Mouse (Mus musculus) neural tube, embryonic 13.5 days (tissue): ENCODE measurements around the gene Sstr2. TPM values are rescaled to one million over a fixed set of nuclear protein-coding genes. Genes with fewer than 3 reads are reported as not detected.

Source experiments
- ATAC-seq: fragments of 200-750 bp; cut with Nextera tagmentation; 2 replicates; pipeline ENCODE4 v1.8.0; 2017; ENCODE audit warnings: low read depth, mild to moderate bottlenecking, moderate TSS enrichment, moderate library complexity
- H3K27ac ChIP-seq: fragments of 300-500 bp; sonication (generic); replicated peaks from 2 replicates; pipeline ENCODE4 v1.5.1; 2015; ENCODE audit warnings: moderate library complexity, mild to moderate bottlenecking, inconsistent platforms
- H3K27me3 ChIP-seq: fragments of 300-500 bp; sonication (generic); 2 replicates; pipeline ENCODE4 v1.6.1; 2015; ENCODE audit warnings: mild to moderate bottlenecking, inconsistent platforms
- H3K36me3 ChIP-seq: fragments of 300-500 bp; sonication (generic); 2 replicates; pipeline ENCODE4 v1.6.1; 2015; ENCODE audit warnings: mild to moderate bottlenecking, inconsistent platforms
- H3K4me1 ChIP-seq: fragments of 300-500 bp; sonication (generic); replicated peaks from 2 replicates; pipeline ENCODE4 v1.6.1; 2015; ENCODE audit warnings: inconsistent platforms
- H3K4me2 ChIP-seq: fragments of 300-500 bp; sonication (generic); 2 replicates; pipeline ENCODE4 v1.6.1; 2015; ENCODE audit warnings: inconsistent platforms, mild to moderate bottlenecking, moderate library complexity
- H3K4me3 ChIP-seq: fragments of 300-500 bp; sonication (generic); 2 replicates; pipeline ENCODE4 v1.5.1; 2015; ENCODE audit warnings: mild to moderate bottlenecking, inconsistent platforms
- H3K9ac ChIP-seq: fragments of 300-500 bp; sonication (generic); 2 replicates; pipeline ENCODE4 v1.6.1; 2015; ENCODE audit warnings: moderate library complexity, mild to moderate bottlenecking, inconsistent platforms
- H3K9me3 ChIP-seq: fragments of 300-500 bp; sonication (generic); 2 replicates; pipeline ENCODE4 v1.6.1; 2016; ENCODE audit warnings: inconsistent platforms
- WGBS: fragments of 180-500 bp; shearing (Covaris S2); methylation state at CpG from one replicate; pipeline ENCODE4 v1.1.7; 2015; 5-methylcytosine and 5-hydroxymethylcytosine counted together
- polyA plus RNA-seq: library from polyadenylated mRNA; unstranded; fragments of >200 nt; fragmentation: Nextera tagmentation; extraction: Ambion mirVana; gene quantifications from 2 replicates; pipeline ENCODE4 v1.2.1, GENCODE M21; 2015

Sstr2 gene
- polyA plus RNA-seq, 1 experiment from 2014 or later = 16.4 TPM

- Histone ChIP-seq H3K4me3 (no peak overlapping the region), H3K27me3 (peaks cover 12% of the 10 kb centered on the region), H3K4me1 (peaks cover 13% of the 10 kb centered on the region), H3K36me3 (peaks cover 16% of the 10 kb centered on the region), H3K27ac (no peak overlapping the region), H3K4me2 (no peak overlapping the region), H3K9me3 (no peaks in the 10 kb centered on the region), H3K9ac (no peak overlapping the region)
- no peak for ATAC-seq
- 92% methylated on average over 18 of the region's 18 CpGs for WGBS
These were observed 6.3 kb downstream of the Sstr2 start for GRCm38 (mm10) chr11:113625437-113625836.

DNA sequence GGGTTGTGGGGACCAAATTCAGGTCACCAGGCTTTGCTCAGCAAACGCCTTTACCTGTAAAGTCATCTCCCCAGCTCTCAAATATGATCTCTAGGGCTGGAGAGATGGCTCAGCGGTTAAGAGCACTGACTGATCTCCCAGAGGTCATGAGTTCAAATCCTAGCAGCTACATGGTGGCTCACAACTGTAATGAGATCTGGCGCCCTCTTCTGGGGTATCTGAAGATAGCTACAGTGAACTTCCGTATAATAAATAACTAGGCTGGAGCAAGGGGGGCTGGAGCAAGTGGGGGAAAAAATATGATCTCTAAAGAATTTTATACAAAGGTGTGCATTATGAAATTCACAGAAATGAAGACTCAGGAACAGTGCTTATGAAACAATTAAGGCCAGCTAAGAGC is 8.6 kb downstream of the Sstr2 start:
- no peak for ATAC-seq
- 56% methylated on average over 4 of the region's 4 CpGs for WGBS
- Histone ChIP-seq H3K27ac (no peak overlapping the region), H3K9ac (no peak overlapping the region), H3K36me3 (peaks cover 16% of the 10 kb centered on the region), H3K4me2 (no peak overlapping the region), H3K9me3 (no peaks in the 10 kb centered on the region), H3K4me1 (no peaks in the 10 kb centered on the region), H3K27me3 (no peaks in the 10 kb centered on the region), H3K4me3 (no peak overlapping the region)

DNA sequence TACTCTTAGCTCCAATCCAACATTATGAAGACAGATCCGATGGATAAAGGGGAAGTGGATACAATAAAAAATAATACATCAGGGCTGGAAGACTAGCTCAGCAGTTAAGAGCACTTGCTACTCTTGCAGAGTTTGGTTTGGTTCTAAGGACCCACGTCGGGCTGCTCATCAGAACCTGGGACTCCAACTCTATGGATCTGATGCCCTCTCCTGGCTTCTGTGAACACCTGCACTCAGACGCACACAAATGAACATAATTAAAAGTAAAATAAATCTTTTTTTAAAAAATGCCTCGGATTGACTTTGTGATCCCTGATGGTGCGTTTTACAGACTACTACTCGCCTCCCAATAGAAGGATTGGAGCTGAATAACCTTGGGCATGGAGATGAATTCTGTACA is 11.5 kb downstream of the Sstr2 start:
- ATAC-seq = no peak
- Histone ChIP-seq H3K36me3 (no peaks in the 10 kb centered on the region), H3K27ac (no peak overlapping the region), H3K9ac (no peak overlapping the region), H3K27me3 (no peaks in the 10 kb centered on the region), H3K4me2 (no peak overlapping the region), H3K9me3 (no peaks in the 10 kb centered on the region), H3K4me1 (no peaks in the 10 kb centered on the region; the same call in 1 of the 2 replicates), H3K4me3 (no peak overlapping the region)
- WGBS = 62% methylated on average over 7 of the region's 7 CpGs

- H3K27me3 ChIP-seq = no peaks in the 10 kb centered on the region
- H3K36me3 ChIP-seq = no peaks in the 10 kb centered on the region
- no peak for ATAC-seq
- WGBS = 83% methylated on average over 8 of the region's 8 CpGs
- H3K4me3 ChIP-seq = no peak overlapping the region
- no peak overlapping the region for H3K9ac ChIP-seq
- H3K4me1 ChIP-seq = no peaks in the 10 kb centered on the region; the same call in 1 of the 2 replicates
- no peak overlapping the region for H3K4me2 ChIP-seq
- H3K9me3 ChIP-seq = no peaks in the 10 kb centered on the region
- no peak overlapping the region for H3K27ac ChIP-seq
These were observed 12.2 kb downstream of the Sstr2 start for GRCm38 (mm10) chr11:113631302-113631701.

DNA sequence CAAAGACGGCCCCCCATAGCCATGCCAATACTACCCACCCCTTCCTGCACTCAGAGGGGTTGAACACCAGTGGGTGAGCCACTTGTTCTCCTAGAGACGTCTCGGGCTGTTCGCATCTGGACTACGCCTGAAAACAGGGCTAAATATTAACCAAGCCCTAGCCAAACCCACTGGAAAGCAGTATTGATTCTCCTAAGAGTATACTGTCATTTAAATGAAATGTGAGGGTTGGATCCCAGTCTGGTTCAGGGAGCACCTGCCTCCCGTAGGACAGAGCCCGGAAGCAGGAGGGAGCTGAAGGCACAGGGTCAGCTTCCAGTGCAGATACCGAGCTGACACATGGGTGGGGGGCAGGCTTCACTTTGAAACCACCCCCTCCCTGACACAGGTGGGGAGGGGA is 12.7 kb downstream of the Sstr2 start:
- Histone ChIP-seq H3K4me1 (no peaks in the 10 kb centered on the region; the same call in 1 of the 2 replicates), H3K27ac (no peak overlapping the region), H3K9ac (no peak overlapping the region), H3K4me2 (no peak overlapping the region), H3K9me3 (no peaks in the 10 kb centered on the region), H3K27me3 (no peaks in the 10 kb centered on the region), H3K36me3 (no peaks in the 10 kb centered on the region), H3K4me3 (no peak overlapping the region)
- 60% methylated on average over 8 of the region's 8 CpGs for WGBS
- ATAC-seq = no peak

DNA sequence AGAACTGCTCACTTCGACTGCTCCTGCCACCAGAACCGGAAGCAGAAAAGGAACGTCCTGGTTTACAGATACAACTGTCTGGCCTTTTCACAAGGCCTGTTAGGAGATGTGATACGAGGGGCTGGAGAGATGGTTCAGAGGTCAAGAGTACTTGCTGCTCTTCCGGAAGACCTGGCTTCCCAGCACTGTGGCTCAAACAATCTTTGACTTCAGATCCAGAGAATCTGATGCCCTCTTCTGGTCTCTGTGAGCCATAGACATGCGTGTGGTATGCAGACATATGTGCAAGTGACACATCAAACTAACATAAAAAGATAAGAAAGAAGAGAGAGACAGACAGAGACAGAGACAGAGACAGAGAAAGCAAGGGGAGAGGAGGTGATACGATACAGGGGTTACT is 13.2 kb downstream of the Sstr2 start:
- no peaks in the 10 kb centered on the region; the same call in 1 of the 2 replicates for H3K4me1 ChIP-seq
- H3K27me3 ChIP-seq = no peaks in the 10 kb centered on the region
- H3K36me3 ChIP-seq = no peaks in the 10 kb centered on the region
- WGBS = 77% methylated on average over 7 of the region's 7 CpGs
- no peaks in the 10 kb centered on the region for H3K9me3 ChIP-seq
- H3K4me3 ChIP-seq = no peak overlapping the region
- H3K27ac ChIP-seq = no peak overlapping the region
- ATAC-seq = no peak
- no peak overlapping the region for H3K9ac ChIP-seq
- H3K4me2 ChIP-seq = no peak overlapping the region

DNA sequence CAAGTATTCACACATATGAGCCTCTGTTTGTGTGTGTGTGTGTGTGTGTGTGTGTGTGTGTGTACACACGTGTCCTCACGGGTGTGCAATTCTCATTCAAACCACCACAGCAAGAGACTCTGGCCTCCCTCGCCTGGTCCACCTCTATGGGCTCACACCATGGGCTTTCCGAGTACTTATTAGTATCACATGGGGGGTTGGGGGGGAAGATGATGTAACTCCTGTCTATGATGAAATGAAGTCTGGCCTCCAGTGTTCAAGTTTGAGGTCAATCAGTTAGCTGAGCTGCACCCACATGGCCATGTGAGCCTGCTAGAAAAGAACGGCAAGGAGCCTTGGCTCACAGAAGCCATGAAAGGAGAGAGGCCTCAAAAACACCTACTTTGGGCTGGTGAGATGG is 14.3 kb downstream of the Sstr2 start:
- Histone ChIP-seq H3K27ac (no peak overlapping the region), H3K4me1 (no peaks in the 10 kb centered on the region; the same call in 1 of the 2 replicates), H3K4me3 (no peak overlapping the region), H3K27me3 (no peaks in the 10 kb centered on the region), H3K9ac (no peak overlapping the region), H3K9me3 (no peaks in the 10 kb centered on the region), H3K36me3 (no peaks in the 10 kb centered on the region), H3K4me2 (no peak overlapping the region)
- no peak for ATAC-seq
- 87% methylated on average over 5 of the region's 5 CpGs for WGBS

DNA sequence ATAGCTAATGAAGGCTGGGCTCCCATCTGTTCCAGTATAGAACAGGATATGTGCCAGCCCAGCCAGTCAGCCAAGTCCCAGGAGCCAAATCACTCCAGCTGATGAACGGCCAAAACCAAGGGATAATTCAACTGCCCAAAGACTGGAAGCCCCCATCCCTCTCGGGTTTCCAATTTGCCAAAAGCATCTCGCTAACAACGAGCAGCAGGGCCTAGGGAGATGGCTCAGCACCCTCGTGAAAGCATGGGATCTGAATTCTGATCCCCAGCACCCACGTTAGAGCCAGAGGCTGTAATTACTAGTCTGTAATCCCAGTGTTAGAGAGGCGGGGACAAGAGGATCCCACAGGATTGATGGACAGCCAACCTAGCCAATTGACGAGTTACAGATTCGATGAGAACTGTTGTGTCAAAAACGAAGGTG is 15.6 kb downstream of the Sstr2 start:
- Histone ChIP-seq H3K27me3 (no peaks in the 10 kb centered on the region), H3K4me2 (no peak overlapping the region), H3K9me3 (no peaks in the 10 kb centered on the region), H3K4me3 (no peak overlapping the region), H3K36me3 (no peaks in the 10 kb centered on the region), H3K27ac (no peak overlapping the region), H3K9ac (no peak overlapping the region), H3K4me1 (no peaks in the 10 kb centered on the region; the same call in 1 of the 2 replicates)
- ATAC-seq = no peak; the same call in 1 of the 2 replicates
- 59% methylated on average over 10 of the region's 10 CpGs for WGBS

DNA sequence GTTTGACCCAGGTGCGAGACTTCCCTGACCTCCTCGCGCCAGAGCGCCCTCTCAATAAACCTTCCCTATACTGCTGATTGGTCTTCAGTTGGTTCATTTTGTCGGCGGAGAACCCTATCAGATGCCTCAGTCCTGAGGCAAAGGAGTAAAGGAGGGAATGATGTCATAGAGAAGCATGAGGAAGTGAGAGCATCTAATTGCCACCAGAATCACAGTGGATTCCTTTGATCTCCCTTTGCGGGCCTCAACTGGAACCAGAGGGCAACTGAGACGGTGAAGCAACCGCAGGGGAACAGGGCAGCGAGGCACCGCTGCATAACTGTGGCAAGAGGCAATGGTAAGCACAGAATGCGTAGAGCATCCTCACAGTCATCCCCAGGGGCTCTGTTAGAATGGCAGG is 19.5 kb downstream of the Sstr2 start:
- WGBS = 89% methylated on average over 12 of the region's 12 CpGs

DNA sequence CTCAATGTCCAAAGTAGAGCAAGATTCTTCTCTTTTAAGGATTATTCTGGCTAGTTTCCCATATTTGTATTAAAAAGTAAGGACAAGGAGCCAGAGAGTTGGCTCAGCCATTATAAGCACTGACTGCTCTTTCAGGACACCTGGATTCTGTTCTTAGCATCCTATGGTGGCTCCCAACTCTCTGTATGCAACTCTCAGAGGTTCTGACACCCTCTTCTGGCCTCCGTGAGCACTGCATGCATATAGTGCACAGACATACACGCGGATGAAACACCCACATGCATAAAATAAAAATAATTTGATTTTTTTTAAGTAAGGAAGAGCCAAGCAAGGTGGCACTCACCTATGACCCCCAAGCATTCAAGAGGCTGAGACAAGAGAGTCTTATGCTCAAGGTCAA is 26.0 kb downstream of the Sstr2 start:
- Histone ChIP-seq H3K4me3 (no peak overlapping the region), H3K4me2 (no peak overlapping the region), H3K9me3 (no peaks in the 10 kb centered on the region), H3K27ac (no peak overlapping the region), H3K36me3 (no peaks in the 10 kb centered on the region), H3K9ac (no peak overlapping the region), H3K27me3 (no peaks in the 10 kb centered on the region), H3K4me1 (peaks cover 11% of the 10 kb centered on the region)
- 84% methylated on average over 3 of the region's 3 CpGs for WGBS
- ATAC-seq = no peak

More for the DNA sequence above, 19.5 kb downstream of the Sstr2 start:
- Histone ChIP-seq H3K9ac (no peak overlapping the region), H3K4me3 (no peak overlapping the region), H3K4me2 (no peak overlapping the region), H3K27ac (no peak overlapping the region), H3K27me3 (no peaks in the 10 kb centered on the region), H3K4me1 (no peaks in the 10 kb centered on the region; the same call in 1 of the 2 replicates), H3K36me3 (no peaks in the 10 kb centered on the region), H3K9me3 (no peaks in the 10 kb centered on the region)
- no peak for ATAC-seq

- no peaks in the 10 kb centered on the region for H3K9me3 ChIP-seq
- no peak overlapping the region for H3K27ac ChIP-seq
- H3K9ac ChIP-seq = no peak overlapping the region
- H3K4me1 ChIP-seq = peaks cover 23% of the 10 kb centered on the region
- peak overlapping the region; percentile 10; the same call in 1 of the 2 replicates for H3K4me2 ChIP-seq
- H3K4me3 ChIP-seq = no peak overlapping the region; the same call in 1 of the 2 replicates
- no peak for ATAC-seq
- WGBS = 4% methylated on average over 15 of the region's 15 CpGs
- H3K27me3 ChIP-seq = no peaks in the 10 kb centered on the region
- peaks cover 15% of the 10 kb centered on the region for H3K36me3 ChIP-seq
These were observed 29.0 kb downstream of the Sstr2 start for GRCm38 (mm10) chr11:113648152-113648551.

GRCm38 (mm10) chr11:113648690-113649352 is 29.7 kb downstream of the Sstr2 start, which contains the start of gene Cog1:
Cog1 (plus strand) TSS chr11:113649169.
- no peaks in the 10 kb centered on the region for H3K9me3 ChIP-seq
- no peak for ATAC-seq

More at GRCm38 (mm10) chr11:113648690-113649352, 29.7 kb downstream of the Sstr2 start, which contains the start of gene Cog1:
- peak within 1 kb of the TSS; percentile 94 for H3K9ac ChIP-seq
- H3K36me3 ChIP-seq = peaks cover 22% of the 10 kb centered on the region
- peak within 1 kb of the TSS; percentile 93 for H3K27ac ChIP-seq
- H3K4me3 ChIP-seq = peak within 1 kb of the TSS; percentile 93
- no peaks in the 10 kb centered on the region for H3K27me3 ChIP-seq
- peaks cover 23% of the 10 kb centered on the region for H3K4me1 ChIP-seq
- H3K4me2 ChIP-seq = peak within 1 kb of the TSS; percentile 67
- 43% methylated on average over 26 of the region's 26 CpGs for WGBS
